Mouse (Mus musculus): ENCODE measurements at regions not wholly inside any gene's neighbourhood (a gene's known extent, or its start where the extent isn't known, plus 50 kb on each side); places are given as distances from the start of the nearest gene placed in this dataset.
A peak's percentile ranks its signal among the peaks of the same experiment; 100 is the strongest.

DNA sequence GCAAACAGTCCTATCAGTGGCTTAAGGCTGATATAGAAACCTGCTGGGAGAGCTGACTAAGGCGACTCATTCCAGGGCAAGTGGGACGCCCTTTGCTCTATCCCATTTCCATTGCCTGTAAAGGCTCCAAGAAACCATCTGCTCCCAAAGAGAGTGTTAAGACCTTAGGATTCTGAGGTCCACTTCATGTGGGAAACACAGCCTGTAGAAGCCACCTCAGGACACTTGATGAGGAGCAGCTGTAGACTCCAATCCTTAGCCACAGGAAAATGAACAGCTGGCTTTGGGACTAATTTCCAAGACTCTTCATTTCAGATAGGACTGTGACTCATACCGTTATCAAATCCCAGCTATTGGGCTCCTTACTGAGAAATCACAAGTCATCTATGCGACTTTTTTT, 188.6 kb downstream of the Thbs2 start:
- no peak for DNase-seq
- intact Hi-C loops (cut with DNase I), result no loop called here

- DNase-seq, result no peak
- intact Hi-C loops (cut with DNase I), result no loop called here
Observed at GRCm38 (mm10) chr17:14503670-14504069, 190.4 kb downstream of the Thbs2 start.

DNA sequence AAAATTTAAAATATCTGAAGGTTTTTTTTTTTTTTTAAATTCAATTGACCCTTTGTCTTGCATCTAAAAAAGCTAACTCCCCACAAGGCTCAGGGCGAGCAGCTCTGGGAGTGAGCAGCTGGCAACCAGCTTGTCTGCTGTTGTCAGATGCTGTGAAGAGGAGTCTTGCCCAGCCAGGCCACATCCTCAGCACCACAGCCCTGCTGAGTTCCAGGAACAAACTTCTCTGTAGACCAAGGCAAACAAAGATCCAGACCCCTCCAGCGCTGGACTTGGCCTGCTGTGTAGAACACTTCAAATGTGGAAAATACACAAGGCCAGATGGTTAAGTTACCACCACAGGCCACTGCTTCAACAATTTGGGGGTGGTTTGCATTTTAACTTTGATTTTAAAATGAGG, 192.7 kb downstream of the Thbs2 start:
- intact Hi-C loops (cut with DNase I), result no loop called here
- no peak for DNase-seq

GRCm38 (mm10) chr17:14497086-14497485, 196.9 kb downstream of the Thbs2 start:
- intact Hi-C loops (cut with DNase I), result no loop called here
- DNase-seq, result no peak

DNA sequence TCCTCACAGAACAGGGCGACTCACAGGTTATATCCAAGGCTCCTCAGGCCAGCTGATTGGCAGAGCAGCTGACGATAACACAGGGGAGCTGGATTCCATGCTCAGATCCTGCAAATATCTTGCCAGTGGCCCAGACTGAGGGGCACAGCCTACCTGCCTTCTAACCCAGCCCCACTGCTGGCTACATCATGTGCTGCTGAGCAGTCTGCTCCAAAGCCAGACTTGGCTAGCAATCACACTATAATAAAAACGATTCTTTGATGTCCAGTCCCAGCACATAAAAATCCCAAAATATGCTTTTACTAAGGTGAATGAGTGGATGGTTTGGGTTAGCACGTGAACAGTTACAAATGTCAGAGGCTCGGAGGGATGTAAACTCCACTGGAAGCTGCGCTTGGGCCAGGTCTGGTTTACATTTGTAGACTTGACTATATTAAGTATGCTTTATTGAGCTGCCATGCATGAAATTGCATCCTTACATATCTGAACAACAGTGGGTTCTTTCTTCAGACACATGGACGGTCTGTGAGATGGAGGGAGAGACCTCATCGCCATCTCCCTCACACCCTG, 200.2 kb downstream of the Thbs2 start:
- intact Hi-C loops (cut with DNase I), result no loop called here
- no peak for DNase-seq

- no peak for DNase-seq
- intact Hi-C loops (cut with DNase I), result no loop called here
Observed at GRCm38 (mm10) chr17:14492936-14493335, 201.1 kb downstream of the Thbs2 start.

- intact Hi-C loops (cut with DNase I), result no loop called here
- DNase-seq, result no peak
Observed at GRCm38 (mm10) chr17:14481746-14482145, 202.4 kb downstream of the Smoc2 start.

DNA sequence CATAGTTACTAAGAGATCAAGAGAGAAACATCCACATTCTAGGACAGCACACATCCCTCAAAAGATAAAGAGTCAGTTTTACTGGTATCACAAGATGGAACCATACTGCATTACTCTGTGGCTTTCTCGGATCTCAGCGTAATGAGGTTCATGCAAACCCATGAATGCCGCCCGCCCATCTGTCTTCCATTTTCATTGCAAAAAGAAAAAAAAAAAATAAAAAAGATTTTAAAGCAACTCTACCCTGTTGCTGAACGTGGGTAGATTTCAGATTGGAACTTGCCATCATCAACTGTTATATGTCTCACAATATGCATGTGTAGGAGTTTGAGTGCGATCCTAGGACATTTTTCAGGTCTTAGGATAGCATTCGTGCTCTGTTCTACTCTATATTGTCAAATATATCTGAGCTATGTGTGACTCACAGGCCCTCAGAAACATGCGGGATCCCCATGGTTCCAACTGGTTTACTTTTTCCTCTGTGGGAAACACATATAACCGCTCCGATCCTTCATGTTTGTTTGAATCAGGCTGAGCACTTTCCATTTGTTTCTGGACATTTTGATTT, 199.7 kb downstream of the Smoc2 start:
- intact Hi-C loops (cut with DNase I), result no loop called here
- DNase-seq, result no peak

- no peak for DNase-seq
- intact Hi-C loops (cut with DNase I), result no loop called here
Observed at GRCm38 (mm10) chr17:14476707-14477106, 197.4 kb downstream of the Smoc2 start.

DNA sequence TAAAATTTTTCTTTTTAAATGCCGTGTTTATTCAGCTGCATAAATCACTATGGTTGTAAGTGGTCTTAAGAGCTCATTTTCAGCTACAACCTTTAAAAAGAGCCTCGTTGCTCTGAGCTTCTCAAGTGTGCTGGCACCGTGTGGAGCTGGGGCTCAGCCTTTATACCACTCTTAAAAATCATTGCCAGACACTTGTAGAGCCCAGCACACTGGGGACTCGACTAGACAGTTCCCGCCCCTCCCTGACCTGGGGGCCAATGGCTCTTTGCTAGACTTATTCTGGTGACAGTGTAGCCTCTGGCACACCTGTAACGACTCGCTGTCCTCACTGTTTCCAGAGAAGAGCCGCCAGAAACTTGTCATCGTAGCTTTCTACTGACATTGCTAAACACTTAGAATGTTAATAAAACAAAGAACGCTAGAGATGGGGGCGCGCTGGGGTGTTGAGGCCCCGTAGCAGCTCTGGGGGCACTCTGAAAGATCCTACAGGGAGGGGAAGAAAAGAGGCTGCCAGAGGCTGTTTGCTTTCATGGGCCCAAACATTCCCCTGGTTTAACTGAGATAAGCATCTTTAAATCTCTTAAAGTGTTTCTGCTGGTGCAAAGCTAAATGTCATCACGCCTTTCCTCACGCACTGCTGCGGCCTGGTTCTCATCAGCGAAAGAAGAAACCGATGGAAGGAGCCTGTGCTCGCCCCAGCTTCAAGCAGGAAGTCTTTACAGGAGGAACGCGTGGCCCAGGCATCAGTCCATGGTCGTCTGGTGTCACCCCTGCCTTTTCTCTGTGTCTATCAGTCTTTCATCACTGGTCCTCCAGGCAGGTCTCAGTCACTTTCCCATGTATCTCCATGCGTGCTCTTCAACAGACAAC, 196.7 kb downstream of the Smoc2 start:
- DNase-seq, result no peak
- intact Hi-C loops (cut with DNase I), result no loop called here

GRCm38 (mm10) chr17:14475277-14475676, 196.0 kb downstream of the Smoc2 start:
- no peak for DNase-seq
- intact Hi-C loops (cut with DNase I), result no loop called here

DNA sequence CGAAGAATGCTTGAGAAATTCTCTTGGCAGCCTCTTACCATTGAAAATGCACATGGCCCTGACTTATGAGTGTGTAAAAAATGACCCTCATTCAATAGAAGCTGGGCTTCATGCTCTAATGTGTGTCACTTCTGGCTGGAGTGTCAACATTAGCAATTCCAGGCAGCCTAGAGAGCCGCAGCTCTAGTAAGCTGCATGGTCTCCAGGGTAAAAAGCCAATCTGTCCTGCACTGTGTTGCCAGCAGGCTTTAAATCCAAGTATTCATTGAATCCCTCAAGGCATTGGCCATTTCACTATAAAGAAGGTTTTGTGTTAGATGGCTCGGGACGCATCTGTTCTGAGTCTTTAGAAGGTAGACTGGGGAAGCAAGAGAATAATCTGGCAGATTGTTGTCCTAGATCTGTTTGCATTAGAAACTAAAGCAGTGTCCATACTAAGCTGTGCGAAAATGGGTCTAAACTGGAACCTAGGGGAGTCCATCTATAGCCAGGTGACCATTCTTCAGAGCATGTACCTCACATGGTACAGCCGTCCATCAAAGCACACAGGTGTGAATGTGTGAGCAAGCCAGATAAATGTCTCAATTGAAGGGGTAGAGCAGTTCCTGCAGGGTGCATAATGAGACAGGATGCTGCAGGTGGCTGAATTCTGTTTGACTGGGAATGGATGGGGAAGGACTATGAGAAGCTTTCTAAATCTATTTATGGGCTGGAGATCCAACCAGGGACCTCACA, 189.6 kb downstream of the Smoc2 start:
- DNase-seq, result peak; percentile 37
- intact Hi-C loops (cut with DNase I), result no loop called here

- intact Hi-C loops (cut with DNase I), result no loop called here
- DNase-seq, result peak; percentile 90
Observed at GRCm38 (mm10) chr17:14455251-14455743, 176.0 kb downstream of the Smoc2 start.

All from left cerebral cortex, postnatal 4 days (tissue).